Mouse (Mus musculus) heart, adult 11 months (tissue): Measurements from ENCODE around the gene Pou2af1.

Experiments
- DNase-seq: peaks from one replicate; pipeline ENCODE4 v3.0.0; 2022

Gene Pou2af1

GRCm38 (mm10) chr9:51213023-51213728 is at the start of gene Pou2af1:
Pou2af1 (plus strand) TSS chr9:51213708.
- peak; percentile 90 for DNase-seq

GRCm38 (mm10) chr9:51163989-51164388 is 49.5 kb upstream of the Pou2af1 start:
- DNase-seq = no peak

- DNase-seq = no peak
Measured at GRCm38 (mm10) chr9:51165312-51166180, 48.0 kb upstream of the Pou2af1 start, which contains the start of gene Gm32742. Gm32742 (minus strand) TSS chr9:51165517.

GRCm38 (mm10) chr9:51167954-51168353 is 45.6 kb upstream of the Pou2af1 start:
- DNase-seq = no peak

GRCm38 (mm10) chr9:51168698-51169097 is 44.8 kb upstream of the Pou2af1 start:
- DNase-seq = no peak

GRCm38 (mm10) chr9:51169133-51169532 is 44.4 kb upstream of the Pou2af1 start:
- no peak for DNase-seq

- no peak for DNase-seq
Measured at GRCm38 (mm10) chr9:51170298-51170697, 43.2 kb upstream of the Pou2af1 start.

- no peak for DNase-seq
Measured at GRCm38 (mm10) chr9:51174890-51175464, 38.5 kb upstream of the Pou2af1 start.

GRCm38 (mm10) chr9:51175722-51176121 is 37.8 kb upstream of the Pou2af1 start:
- peak; percentile 70 for DNase-seq

GRCm38 (mm10) chr9:51178297-51178696 is 35.2 kb upstream of the Pou2af1 start:
- DNase-seq = peak; percentile 67

- DNase-seq = peak; percentile 90
Measured at GRCm38 (mm10) chr9:51180621-51181020, 32.9 kb upstream of the Pou2af1 start.

- DNase-seq = no peak
Measured at GRCm38 (mm10) chr9:51182716-51183710, 30.5 kb upstream of the Pou2af1 start.

GRCm38 (mm10) chr9:51185386-51185785 is 28.1 kb upstream of the Pou2af1 start:
- no peak for DNase-seq

- DNase-seq = no peak
Measured at GRCm38 (mm10) chr9:51185871-51186270, 27.6 kb upstream of the Pou2af1 start.

GRCm38 (mm10) chr9:51190655-51191054 is 22.9 kb upstream of the Pou2af1 start:
- DNase-seq = no peak

- DNase-seq = peak; percentile 48
Measured at GRCm38 (mm10) chr9:51194790-51195189, 18.7 kb upstream of the Pou2af1 start.

GRCm38 (mm10) chr9:51208974-51209332 is 4.6 kb upstream of the Pou2af1 start:
- DNase-seq = peak; percentile 66

GRCm38 (mm10) chr9:51211191-51211590 is 2.3 kb upstream of the Pou2af1 start:
- peak; percentile 54 for DNase-seq

- DNase-seq = no peak
Measured at GRCm38 (mm10) chr9:51213729-51214237, 275 bp downstream of the Pou2af1 start.

- DNase-seq = peak; percentile 76
Measured at GRCm38 (mm10) chr9:51215311-51215710, 1.8 kb downstream of the Pou2af1 start.

- peak; percentile 36 for DNase-seq
Measured at GRCm38 (mm10) chr9:51215949-51216348, 2.4 kb downstream of the Pou2af1 start.

- DNase-seq = no peak
Measured at GRCm38 (mm10) chr9:51225636-51226166, 12.2 kb downstream of the Pou2af1 start.
